Comparison of ENCODE assay signal across 9 mouse cellular contexts in the genomic region with DNA sequence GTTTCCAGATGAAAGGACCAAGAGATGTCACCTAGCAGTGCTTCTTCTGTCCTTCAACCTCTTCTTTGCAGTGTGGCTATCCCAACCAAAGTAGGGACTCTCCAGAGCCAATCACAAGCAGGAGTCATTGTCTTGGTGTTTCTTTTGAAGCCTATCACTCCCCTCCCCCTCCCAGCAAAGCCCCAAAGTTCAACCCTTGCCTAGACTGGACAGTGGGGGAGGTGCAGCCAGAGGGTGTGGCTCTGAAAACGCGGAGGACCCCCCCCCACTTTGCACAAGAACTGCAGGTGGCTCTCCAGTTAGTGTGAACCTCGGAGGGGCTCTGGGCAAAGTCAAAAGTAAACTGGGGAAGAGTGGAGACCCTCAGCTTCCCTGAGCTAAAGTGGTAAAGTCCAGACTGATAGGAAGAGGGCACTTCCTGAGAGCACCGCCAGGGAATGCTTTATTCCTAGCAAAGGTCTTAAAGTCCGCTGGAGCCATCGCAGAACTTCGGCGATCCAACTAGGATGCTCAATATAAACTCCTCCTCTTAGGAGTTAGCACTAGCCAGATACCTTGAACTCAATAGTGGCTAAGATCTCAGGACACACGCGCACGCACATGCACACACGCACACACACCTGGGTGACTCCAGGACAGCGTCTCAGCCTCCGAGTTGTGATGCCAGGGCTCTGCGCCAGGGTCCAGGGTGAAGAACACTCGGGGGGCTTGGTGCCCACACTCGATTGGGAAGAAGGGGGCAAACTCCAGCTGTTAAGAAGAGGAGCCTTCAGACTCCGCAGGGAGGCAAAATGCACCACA. TPM values are rescaled to one million over a fixed set of nuclear protein-coding genes. Genes with fewer than 3 reads are reported as not detected.
DNase-seq lines count a peak whose midpoint lies in the region; ATAC-seq and TF ChIP-seq lines count a peak whose summit lies in the region.
"Had no signal": no experiment of that assay in that cellular context is flagged by ENCODE, and none has a peak within 500 bp of the region (broad histone marks: within the 10 kb centered on the region; RNA-seq: fewer than 3 reads in every experiment).

No protein-coding gene starts in this region.

- WGBS in cerebellum, adult 2 months = 1% methylated on average over 18 of the region's 18 CpGs
- under 1% methylated on average over 18 of the region's 18 CpGs for WGBS in heart, embryonic 13.5 days
- WGBS in limb, embryonic 11.5 days = under 1% methylated on average over 18 of the region's 18 CpGs
- WGBS in neural tube, embryonic 12.5 days = under 1% methylated on average over 18 of the region's 18 CpGs

- H3K27me3 ChIP-seq in cerebellum, adult 2 months (ENCODE audit: control insufficient read depth, insufficient read depth, low read length) = no peaks in the 10 kb centered on the region
- H3K27me3 ChIP-seq in heart, embryonic 13.5 days (replicated peaks) = no peaks in the 10 kb centered on the region
- no peaks in the 10 kb centered on the region for H3K27me3 ChIP-seq in limb, embryonic 11.5 days (ENCODE audit: control insufficient read depth, insufficient read depth, low read length)
- no peaks in the 10 kb centered on the region for H3K27me3 ChIP-seq in neural tube, embryonic 12.5 days (replicated peaks)
- H3K27me3 ChIP-seq: Patski had no signal

- TF ChIP-seq CTCF in cerebellum, adult 2 months (IDR thresholded peaks at IDR 0.05; ENCODE audit: borderline replicate concordance, insufficient read depth, low read depth, low read length) = 0 out of 2 replicates have a peak, but pooled peaks have one; percentile 14

- no peak for TF ChIP-seq POLR2A in cerebellum, adult 2 months (IDR thresholded peaks at IDR 0.05; ENCODE audit: borderline replicate concordance, insufficient read depth, low read length)

- H3K9ac ChIP-seq in heart, embryonic 13.5 days = peak overlapping the region; percentile 89
- H3K9ac ChIP-seq in limb, embryonic 11.5 days (ENCODE audit: low read length) = peak overlapping the region; percentile 81
- peak overlapping the region; percentile 88 for H3K9ac ChIP-seq in neural tube, embryonic 12.5 days

- ATAC-seq in heart, embryonic 13.5 days (ENCODE audit: extremely low read depth, insufficient number of reproducible peaks, low FRiP score, low TSS enrichment) = no peak
- no peak for ATAC-seq in limb, embryonic 11.5 days (ENCODE audit: insufficient number of reproducible peaks, low FRiP score, low TSS enrichment, low read depth)
- peak; percentile 6; the same call in 1 of the 2 replicates for ATAC-seq in neural tube, embryonic 12.5 days (ENCODE audit: low FRiP score, low read depth)

- intact Hi-C loops in gastrocnemius, postnatal 14 days (cut with DNase I; ENCODE audit: low total_unique reads) = loop anchor here (5.0 kb wide), 1 partner anchor 36 kb away; no protein-coding TSS in a partner anchor

- H3K4me2 ChIP-seq in heart, embryonic 13.5 days = peak overlapping the region; percentile 79
- H3K4me2 ChIP-seq in limb, embryonic 11.5 days (ENCODE audit: low read depth, severe bottlenecking) = peak overlapping the region; percentile 90
- H3K4me2 ChIP-seq in neural tube, embryonic 12.5 days (replicated peaks) = peak overlapping the region; percentile 96

- H3K27ac ChIP-seq in cerebellum, adult 2 months (ENCODE audit: insufficient read depth, low read length) = no peak overlapping the region
- peak overlapping the region; percentile 56 for H3K27ac ChIP-seq in heart, embryonic 13.5 days (replicated peaks)
- H3K27ac ChIP-seq in limb, embryonic 11.5 days (replicated peaks; ENCODE audit: low read depth, low read length) = peak overlapping the region; percentile 56; the same call in 1 of the 2 replicates
- no peak overlapping the region for H3K27ac ChIP-seq in neural tube, embryonic 12.5 days

- peak; percentile 25 for DNase-seq in gastrocnemius, postnatal 14 days
- no peak for DNase-seq in gastrocnemius, postnatal 10 days
- DNase-seq in cerebellum, adult 2 months = peak in 1 of 2 experiments; percentile 53
- DNase-seq in limb, embryonic 11.5 days (ENCODE audit: low spot score) = peak; percentile 38
- no peak for DNase-seq in adipocyte (ENCODE audit: low spot score)
- no peak for DNase-seq in left cerebral cortex, adult 8-10 months (ENCODE audit: low spot score in 2 of 2)

- peak overlapping the region; percentile 72 for H3K4me3 ChIP-seq in cerebellum, adult 2 months (replicated peaks; ENCODE audit: insufficient read depth, low read depth, low read length)
- H3K4me3 ChIP-seq in heart, embryonic 13.5 days = peak overlapping the region; percentile 77
- H3K4me3 ChIP-seq in limb, embryonic 11.5 days (ENCODE audit: low read depth, low read length) = peak overlapping the region; percentile 89
- peak overlapping the region; percentile 90 for H3K4me3 ChIP-seq in neural tube, embryonic 12.5 days

- H3K4me1 ChIP-seq in cerebellum, adult 2 months (ENCODE audit: control insufficient read depth, insufficient read depth, low read length) = peaks cover 41% of the 10 kb centered on the region
- peaks cover 57% of the 10 kb centered on the region for H3K4me1 ChIP-seq in heart, embryonic 13.5 days
- peaks cover 56% of the 10 kb centered on the region for H3K4me1 ChIP-seq in limb, embryonic 11.5 days (ENCODE audit: control insufficient read depth, insufficient read depth, low read length)
- peaks cover 57% of the 10 kb centered on the region for H3K4me1 ChIP-seq in neural tube, embryonic 12.5 days

- no peaks in the 10 kb centered on the region for H3K36me3 ChIP-seq in heart, embryonic 13.5 days
- no peaks in the 10 kb centered on the region for H3K36me3 ChIP-seq in limb, embryonic 11.5 days (ENCODE audit: control insufficient read depth, insufficient read depth, low read length)
- H3K36me3 ChIP-seq in neural tube, embryonic 12.5 days = no peaks in the 10 kb centered on the region

- H3K9me3 ChIP-seq in heart, embryonic 13.5 days = no peaks in the 10 kb centered on the region
- H3K9me3 ChIP-seq in limb, embryonic 11.5 days (ENCODE audit: control insufficient read depth, low read length) = 0 out of 2 replicates have a peak, but pooled peaks cover 4% of the 10 kb centered on the region
- peaks cover 3% of the 10 kb centered on the region; the same call in 1 of the 2 replicates for H3K9me3 ChIP-seq in neural tube, embryonic 12.5 days

RNA-seq across cellular contexts. Expression of a gene that starts 0.9 kb away (rescaled TPM):
- total RNA-seq in gastrocnemius, postnatal 14 days (2021) = 10 to 100 TPM; 12.8 to 16.4 TPM
- 10 to 100 TPM; 14.5 to 15.7 TPM for total RNA-seq in gastrocnemius, postnatal 10 days (2021)
- polyA plus RNA-seq in cerebellum, adult 2 months (2012; rRNA removed) = 8.6 and 9.2 TPM in 2 replicates
- 2.5 and 2.9 TPM in 2 replicates for polyA plus RNA-seq in heart, embryonic 13.5 days (2015; fragmentation: Nextera tagmentation; extraction: Ambion mirVana)
- polyA plus RNA-seq in limb, embryonic 11.5 days (2014; fragmentation: Nextera tagmentation; extraction: Ambion mirVana) = 3.8 and 7.5 TPM in 2 replicates
- polyA plus RNA-seq in neural tube, embryonic 12.5 days (2016; fragmentation: Nextera tagmentation; extraction: Ambion mirVana) = 5.6 and 7.5 TPM in 2 replicates
- total RNA-seq in left cerebral cortex, adult 8-10 months (2022) = 1 to 10 TPM; 3.4 to 5.2 (median 4.7) TPM

RNA-seq across cellular contexts. Expression of a gene that starts 49.4 kb away (rescaled TPM):
- 1 to 10 TPM; 5.7 to 5.8 TPM for total RNA-seq in gastrocnemius, postnatal 14 days (2021)
- 10 to 100 TPM in 1 of 2 experiments, 1 to 10 TPM in 1; 9.2 to 15.6 TPM for total RNA-seq in gastrocnemius, postnatal 10 days (2021)
- polyA plus RNA-seq in cerebellum, adult 2 months (2012; rRNA removed) = 2.9 and 3.4 TPM in 2 replicates
- 64.3 and 69.9 TPM in 2 replicates for polyA plus RNA-seq in heart, embryonic 13.5 days (2015; fragmentation: Nextera tagmentation; extraction: Ambion mirVana)
- polyA plus RNA-seq in limb, embryonic 11.5 days (2014; fragmentation: Nextera tagmentation; extraction: Ambion mirVana) = 145 and 155 TPM in 2 replicates
- polyA plus RNA-seq in neural tube, embryonic 12.5 days (2016; fragmentation: Nextera tagmentation; extraction: Ambion mirVana) = 62.9 and 63.6 TPM in 2 replicates
- total RNA-seq in left cerebral cortex, adult 8-10 months (2022) = 1 to 10 TPM in 3 of 4 experiments, under 1 TPM in 1; 0.98 to 2.6 (median 1.8) TPM

Comparison
In these comparisons a context has a peak if more than half of its experiments do, and no peak if none do; other contexts are left out.
1. DNase-seq: peak in gastrocnemius, postnatal 14 days (single experiment) and limb, embryonic 11.5 days (single experiment); none in gastrocnemius, postnatal 10 days (single experiment), adipocyte (single experiment) and left cerebral cortex, adult 8-10 months (0 of 2).
2. H3K27ac ChIP-seq: peak in heart, embryonic 13.5 days (single experiment) and limb, embryonic 11.5 days (single experiment); none in cerebellum, adult 2 months (single experiment) and neural tube, embryonic 12.5 days (single experiment).
3. RNA of a gene that starts 49.4 kb away (polyA plus RNA-seq): 145 to 155 TPM in limb, embryonic 11.5 days, 64.3 to 69.9 TPM in heart, embryonic 13.5 days and 62.9 to 63.6 TPM in neural tube, embryonic 12.5 days; 2.9 to 3.4 TPM in cerebellum, adult 2 months; every median in the first group is over 10 times any median in the second.
4. Peak in every context shown above with its lines, with median percentiles within 50 percentile points of each other: H3K4me3 ChIP-seq, H3K4me2 ChIP-seq and H3K9ac ChIP-seq.